Mouse (Mus musculus) MEL (cell line): ENCODE data around the gene Zbtb40.

ENCODE experiments used
- CTCF ChIP-seq, 3 experiments: IDR thresholded peaks in 2 of 3; conservative IDR thresholded peaks in 1 of 3; 2 replicates each; pipeline ENCODE4 v1.5.1; 2011 to 2012; ENCODE audit warnings: low read length in 3 of 3, low read depth in 2 of 3, mild to moderate bottlenecking in 2 of 3, improper control_type of control experiment in 1 of 3, inconsistent platforms in 1 of 3, mixed read lengths in 1 of 3, moderate library complexity in 1 of 3; ENCODE audit not compliant: control insufficient read depth in 1 of 3, insufficient read depth in 1 of 3, poor library complexity in 1 of 3, severe bottlenecking in 1 of 3
- E2F4 ChIP-seq: IDR thresholded peaks from 2 replicates; pipeline ENCODE4 v1.6.1; 2011; ENCODE audit warnings: low read depth, low read length, improper control_type of control experiment, borderline replicate concordance
- ELF1 ChIP-seq: IDR thresholded peaks from 2 replicates; pipeline ENCODE4 v1.6.1; 2014; ENCODE audit warnings: low read depth, mild to moderate bottlenecking, inconsistent platforms, low read length, improper control_type of control experiment, moderate library complexity
- EP300 ChIP-seq, 2 experiments: IDR thresholded peaks; 2 replicates each; pipeline ENCODE4 v1.6.1; 2011; ENCODE audit warnings: improper control_type of control experiment in 2 of 2, low read length in 2 of 2, low read depth in 1 of 2, mild to moderate bottlenecking in 1 of 2
- KAT2A ChIP-seq: conservative IDR thresholded peaks from 2 replicates; pipeline ENCODE4 v1.6.1; 2012; ENCODE audit warnings: low read depth, low read length, improper control_type of control experiment, inconsistent platforms
- MXI1 ChIP-seq: IDR thresholded peaks from 2 replicates; pipeline ENCODE4 v1.6.1; 2011; ENCODE audit warnings: mild to moderate bottlenecking, low read depth, low read length, improper control_type of control experiment
- POLR2A ChIP-seq, 2 experiments: IDR thresholded peaks; 2 replicates each; pipeline ENCODE4 v1.6.1; 2011 to 2012; ENCODE audit warnings: low read length in 2 of 2, mild to moderate bottlenecking in 2 of 2, control low read depth in 1 of 2, improper control_type of control experiment in 1 of 2, low read depth in 1 of 2, moderate library complexity in 1 of 2; ENCODE audit not compliant: control insufficient read depth in 1 of 2, insufficient read depth in 1 of 2, poor library complexity in 1 of 2
- POLR2AphosphoS5 ChIP-seq: IDR thresholded peaks from 2 replicates; pipeline ENCODE4 v1.6.1; 2012; ENCODE audit warnings: low read depth, borderline replicate concordance, mild to moderate bottlenecking, inconsistent platforms, low read length, moderate library complexity, mixed read lengths
- USF2 ChIP-seq, 2 experiments: IDR thresholded peaks; 2 replicates each; pipeline ENCODE4 v1.6.1; 2011 to 2012; ENCODE audit warnings: improper control_type of control experiment in 2 of 2, low read length in 2 of 2, borderline replicate concordance in 1 of 2, inconsistent platforms in 1 of 2, low read depth in 1 of 2, mild to moderate bottlenecking in 1 of 2; ENCODE audit not compliant: insufficient read depth in 1 of 2
- ZNF384 ChIP-seq: IDR thresholded peaks from 2 replicates; pipeline ENCODE4 v1.6.1; 2012; ENCODE audit warnings: low read depth, mild to moderate bottlenecking, inconsistent platforms, low read length, improper control_type of control experiment

GRCm38 (mm10) chr4:136954562-136954961, 94.0 kb downstream of the Zbtb40 start:
- TF ChIP-seq POLR2A (IDR thresholded peaks at IDR 0.05; ENCODE audit: control insufficient read depth in 1 of 2, insufficient read depth in 1 of 2, low read depth in 1 of 2, low read length in 2 of 2, poor library complexity in 1 of 2) (no peak), CTCF (IDR thresholded peaks at IDR 0.05 in 2 of 3, conservative IDR thresholded peaks at IDR 0.05 in 1 of 3; ENCODE audit: control insufficient read depth in 1 of 3, insufficient read depth in 1 of 3, low read depth in 2 of 3, low read length in 3 of 3, poor library complexity in 1 of 3, severe bottlenecking in 1 of 3) (no peak), POLR2AphosphoS5 (no peak), KAT2A (no peak), EP300 (IDR thresholded peaks at IDR 0.05; ENCODE audit: low read depth in 1 of 2, low read length in 2 of 2) (no peak), ZNF384 (no peak), MXI1 (no peak), E2F4 (no peak), ELF1 (no peak), USF2 (IDR thresholded peaks at IDR 0.05; ENCODE audit: borderline replicate concordance in 1 of 2, insufficient read depth in 1 of 2, low read depth in 1 of 2, low read length in 2 of 2) (no peak)
